Mouse (Mus musculus) A20 (cell line): ENCODE data around the gene Akr1c19.
"Not testable (repeated sequence)": the region's sequence is repeated elsewhere in the genome, so short reads cannot be mapped to it uniquely, and the experiment has no call there.

Source experiments
- DNase-seq: peaks from one replicate; pipeline ENCODE4 v3.0.0-alpha.2; 2011; ENCODE audit warnings: low read depth, low spot score

Gene Akr1c19

GRCm38 (mm10) chr13:4228441-4228840 is at the start of gene Akr1c19:
Gene Akr1c19, plus strand, starts transcription at chr13:4228700.
- no peak for DNase-seq

- DNase-seq: not testable (repeated sequence)
Observed at GRCm38 (mm10) chr13:4181321-4181720, 47.2 kb upstream of the Akr1c19 start.

GRCm38 (mm10) chr13:4183116-4183515 is 45.4 kb upstream of the Akr1c19 start:
- DNase-seq: no peak

- DNase-seq: not testable (repeated sequence)
Observed at GRCm38 (mm10) chr13:4186641-4187411, 41.7 kb upstream of the Akr1c19 start.

- no peak for DNase-seq
Observed at GRCm38 (mm10) chr13:4188174-4188573, 40.3 kb upstream of the Akr1c19 start.

- no peak for DNase-seq
Observed at GRCm38 (mm10) chr13:4190904-4191303, 37.6 kb upstream of the Akr1c19 start, which contains the start of gene Akr1c13. Gene Akr1c13, plus strand, starts transcription at chr13:4191150.

- DNase-seq: no peak
Observed at GRCm38 (mm10) chr13:4192511-4192910, 36.0 kb upstream of the Akr1c19 start.

GRCm38 (mm10) chr13:4206147-4206903 is 22.2 kb upstream of the Akr1c19 start:
- no peak for DNase-seq

- no peak for DNase-seq
Observed at GRCm38 (mm10) chr13:4211560-4212299, 16.8 kb upstream of the Akr1c19 start.

- DNase-seq: no peak
Observed at GRCm38 (mm10) chr13:4212309-4212708, 16.2 kb upstream of the Akr1c19 start.

GRCm38 (mm10) chr13:4215496-4215895 is 13.0 kb upstream of the Akr1c19 start:
- DNase-seq: not testable (repeated sequence)

- DNase-seq: no peak
Observed at GRCm38 (mm10) chr13:4230841-4231623, 2.5 kb downstream of the Akr1c19 start.

- DNase-seq: no peak
Observed at GRCm38 (mm10) chr13:4233135-4233534, 4.6 kb downstream of the Akr1c19 start.

- DNase-seq: no peak
Observed at GRCm38 (mm10) chr13:4233536-4234172, 5.2 kb downstream of the Akr1c19 start.

GRCm38 (mm10) chr13:4244861-4245559 is 16.5 kb downstream of the Akr1c19 start:
- DNase-seq: no peak

GRCm38 (mm10) chr13:4249347-4249746 is 20.8 kb downstream of the Akr1c19 start:
- no peak for DNase-seq

- not testable (repeated sequence) for DNase-seq
Observed at GRCm38 (mm10) chr13:4256894-4257293, 28.4 kb downstream of the Akr1c19 start.

GRCm38 (mm10) chr13:4257349-4257748 is 28.8 kb downstream of the Akr1c19 start:
- no peak for DNase-seq

GRCm38 (mm10) chr13:4264612-4265011 is 36.1 kb downstream of the Akr1c19 start:
- no peak for DNase-seq

- no peak for DNase-seq
Observed at GRCm38 (mm10) chr13:4265047-4265446, 36.5 kb downstream of the Akr1c19 start.
